Mouse (Mus musculus) embryonic facial prominence, embryonic 10.5 days (tissue): ENCODE measurements around the gene Dkkl1. TPM values are rescaled to one million over a fixed set of nuclear protein-coding genes. Genes with fewer than 3 reads are reported as not detected.

Experiments
- microRNA-seq: library from miRNA; unstranded; fragments of <30 nt; microRNA quantifications from one replicate; pipeline ENCODE4, GENCODE M21; 2017
- polyA plus RNA-seq: library from polyadenylated mRNA; unstranded; fragments of >200 nt; fragmentation: Nextera tagmentation; extraction: Ambion mirVana; gene quantifications from 2 replicates; pipeline ENCODE4 v1.2.1, GENCODE M21; 2016

Dkkl1 gene
- polyA plus RNA-seq, 1 experiment from 2014 or later, result 2.0 TPM

Small RNA genes lying within 50 kb of the gene (microRNA-seq; reads per million reads assigned to microRNA genes)
- not detected for gene Mir7055

Other genes starting within 250 kb of the Dkkl1 start
- gene Cpt1c, start 237.3 kb downstream of the Dkkl1 start, polyA plus RNA-seq, result 18.5 and 18.8 TPM in 2 replicates
- 968 and 991 TPM in 2 replicates for gene Prmt1, start 225.6 kb downstream of the Dkkl1 start, polyA plus RNA-seq
- 70.3 and 77.5 TPM in 2 replicates for gene Irf3, start 214.5 kb downstream of the Dkkl1 start, polyA plus RNA-seq
- 87.0 and 90.7 TPM in 2 replicates for gene Bcl2l12, start 213.4 kb downstream of the Dkkl1 start, polyA plus RNA-seq
- gene Scaf1, start 195.8 kb downstream of the Dkkl1 start, polyA plus RNA-seq, result 46.2 and 47.9 TPM in 2 replicates
- gene Rras, start 194.2 kb downstream of the Dkkl1 start, polyA plus RNA-seq, result 18.8 and 20.3 TPM in 2 replicates
- 13.4 and 14.9 TPM in 2 replicates for gene Prr12, start 159.3 kb downstream of the Dkkl1 start, polyA plus RNA-seq
- 70.8 and 74.7 TPM in 2 replicates for gene Nosip, start 149.7 kb downstream of the Dkkl1 start, polyA plus RNA-seq
- 23.3 and 24.4 TPM in 2 replicates for gene Prrg2, start 149.5 kb downstream of the Dkkl1 start, polyA plus RNA-seq
- 144 and 156 TPM in 2 replicates for gene Rcn3, start 119.9 kb downstream of the Dkkl1 start, polyA plus RNA-seq
- 6.0 and 7.0 TPM in 2 replicates for gene Fcgrt, start 108.3 kb downstream of the Dkkl1 start, polyA plus RNA-seq
- gene Rps11, start 87.7 kb downstream of the Dkkl1 start, polyA plus RNA-seq, result 1,885 and 1,917 TPM in 2 replicates
- gene Rpl13a, start 83.4 kb downstream of the Dkkl1 start, polyA plus RNA-seq, result 1,273 and 1,282 TPM in 2 replicates
- gene Gm45713, start 75.9 kb downstream of the Dkkl1 start, polyA plus RNA-seq, result 0.31 TPM in 1 of 2 replicates, not detected in the other
- 0.97 and 1.8 TPM in 2 replicates for gene Flt3l, start 75.7 kb downstream of the Dkkl1 start, polyA plus RNA-seq
- gene Pih1d1, start 57.8 kb downstream of the Dkkl1 start, polyA plus RNA-seq, result 99.6 and 103 TPM in 2 replicates
- 65.3 and 71.7 TPM in 2 replicates for gene Aldh16a1, start 57.6 kb downstream of the Dkkl1 start, polyA plus RNA-seq
- 0.74 and 1.2 TPM in 2 replicates for gene Slc17a7, start 48.2 kb downstream of the Dkkl1 start, polyA plus RNA-seq
- 0.10 and 0.29 TPM in 2 replicates for gene Gfy, start 32.6 kb downstream of the Dkkl1 start, polyA plus RNA-seq
- gene Pth2, start 31.2 kb downstream of the Dkkl1 start, polyA plus RNA-seq, result not detected in 2 replicates
- gene Ccdc155, start 7.3 kb downstream of the Dkkl1 start, polyA plus RNA-seq, result 0.62 and 0.67 TPM in 2 replicates
- 394 and 421 TPM in 2 replicates for gene Tead2, start 3.6 kb upstream of the Dkkl1 start, polyA plus RNA-seq
- 0.50 and 0.88 TPM in 2 replicates for gene Cd37, start 27.0 kb upstream of the Dkkl1 start, polyA plus RNA-seq
- gene Slc6a16, start 28.9 kb upstream of the Dkkl1 start, polyA plus RNA-seq, result 0.28 and 0.32 TPM in 2 replicates
- not detected in 2 replicates for gene Slc6a21, start 65.4 kb upstream of the Dkkl1 start, polyA plus RNA-seq
- 10.6 and 11.3 TPM in 2 replicates for gene Trpm4, start 121.6 kb upstream of the Dkkl1 start, polyA plus RNA-seq
- gene Hrc, start 123.1 kb upstream of the Dkkl1 start, polyA plus RNA-seq, result 0.31 and 0.64 TPM in 2 replicates
- 5.8 and 7.1 TPM in 2 replicates for gene Ppfia3, start 154.9 kb upstream of the Dkkl1 start, polyA plus RNA-seq
- 0.24 and 1.2 TPM in 2 replicates for gene Lin7b, start 158.4 kb upstream of the Dkkl1 start, polyA plus RNA-seq
- gene Snrnp70, start 183.6 kb upstream of the Dkkl1 start, polyA plus RNA-seq, result 285 and 287 TPM in 2 replicates
- gene Kcna7, start 193.5 kb upstream of the Dkkl1 start, polyA plus RNA-seq, result 0.06 TPM in 1 of 2 replicates, not detected in the other
- 2.8 TPM in 2 replicates for gene Ntf5, start 201.5 kb upstream of the Dkkl1 start, polyA plus RNA-seq
- 0.24 and 0.70 TPM in 2 replicates for gene Lhb, start 208.7 kb upstream of the Dkkl1 start, polyA plus RNA-seq
- 44.2 and 45.5 TPM in 2 replicates for gene Gys1, start 222.7 kb upstream of the Dkkl1 start, polyA plus RNA-seq
- 227 TPM in 2 replicates for gene Ruvbl2, start 225.9 kb upstream of the Dkkl1 start, polyA plus RNA-seq
- gene Ftl1, start 247.7 kb upstream of the Dkkl1 start, polyA plus RNA-seq, result 5,460 and 5,734 TPM in 2 replicates